Mouse (Mus musculus): ENCODE results near the gene Cdh13.

GRCm38 (mm10) chr8:118725651-118726050 is 442.1 kb downstream of the Cdh13 start:
- TF ChIP-seq CTCF (IDR thresholded peaks at IDR 0.05; ENCODE audit: low read depth): no peak
- no peak for TF ChIP-seq EP300 (optimal IDR thresholded peaks at IDR 0.05)

Measured in stomach, postnatal 0 days (tissue).